Mouse (Mus musculus) heart, postnatal 36 days (tissue): Measurements from ENCODE around the gene Samd4b. TPM values are rescaled to one million over a fixed set of nuclear protein-coding genes. Genes with fewer than 3 reads are reported as not detected.
"Not testable (repeated sequence)": the region's sequence is repeated elsewhere in the genome, so short reads cannot be mapped to it uniquely, and the experiment has no call there.

Experiments used
- DNase-seq, 2 experiments: peaks; one replicate each; pipeline ENCODE4 v3.0.0; 2021 to 2022
- intact Hi-C: fragments of 180-260 bp; cut with DNase I; formaldehyde crosslinking; loops from one replicate; pipeline ENCODE4 v1.15.1; 2025
- total RNA-seq, 2 experiments: library from RNA; stranded (reverse); gene quantifications; 2 replicates each; pipeline ENCODE4 v1.2.3; 2021

Gene Samd4b
- total RNA-seq = 10 to 100 TPM; 20.5 to 24.5 TPM

- intact Hi-C loops = no loop called here
- peak; percentile 99 for DNase-seq
Measured at GRCm38 (mm10) chr7:28597642-28598446, at the start of gene Samd4b, which contains the start of gene Pak4. Gene Samd4b (minus strand): TSS chr7:28598144. Gene Pak4 (minus strand): TSS chr7:28598185.

- DNase-seq = no peak
- intact Hi-C loops = no loop called here
Measured at GRCm38 (mm10) chr7:28647016-28647415, 49.1 kb upstream of the Samd4b start.

- DNase-seq = no peak
- intact Hi-C loops = no loop called here
Measured at GRCm38 (mm10) chr7:28645947-28646475, 48.1 kb upstream of the Samd4b start.

- DNase-seq = no peak
- intact Hi-C loops = no loop called here
Measured at GRCm38 (mm10) chr7:28645366-28645765, 47.4 kb upstream of the Samd4b start.

- DNase-seq = no peak
- intact Hi-C loops = no loop called here
Measured at GRCm38 (mm10) chr7:28641546-28641945, 43.6 kb upstream of the Samd4b start.

- no peak for DNase-seq
- intact Hi-C loops = no loop called here
Measured at GRCm38 (mm10) chr7:28637511-28637910, 39.6 kb upstream of the Samd4b start.

GRCm38 (mm10) chr7:28634128-28634527, 36.2 kb upstream of the Samd4b start:
- no peak for DNase-seq
- intact Hi-C loops = no loop called here

GRCm38 (mm10) chr7:28631073-28631472, 33.1 kb upstream of the Samd4b start, which contains the start of gene Acp7:
Gene Acp7 (minus strand): TSS chr7:28631332.
- intact Hi-C loops = no loop called here
- no peak for DNase-seq

GRCm38 (mm10) chr7:28624791-28625190, 26.8 kb upstream of the Samd4b start:
- no peak for DNase-seq
- intact Hi-C loops = no loop called here

GRCm38 (mm10) chr7:28619098-28619715, 21.3 kb upstream of the Samd4b start:
- no peak for DNase-seq
- intact Hi-C loops = no loop called here

GRCm38 (mm10) chr7:28605951-28606350, 8.0 kb upstream of the Samd4b start:
- intact Hi-C loops = loop anchor here (10.0 kb wide), 1 partner anchor 119 kb away; no protein-coding TSS in a partner anchor

GRCm38 (mm10) chr7:28603788-28604187, 5.8 kb upstream of the Samd4b start:
- intact Hi-C loops = loop anchor here (10.0 kb wide), 1 partner anchor 121 kb away; no protein-coding TSS in a partner anchor
- not testable (repeated sequence) for DNase-seq

More at GRCm38 (mm10) chr7:28605951-28606350, 8.0 kb upstream of the Samd4b start:
- no peak for DNase-seq

GRCm38 (mm10) chr7:28603136-28603535, 5.2 kb upstream of the Samd4b start:
- intact Hi-C loops = loop anchor here (10.0 kb wide), 1 partner anchor 122 kb away; no protein-coding TSS in a partner anchor
- no peak for DNase-seq

- intact Hi-C loops = loop anchor here (1.0 to 10.0 kb wide), 6 partner anchors 33 to 165 kb away; partner anchors contain the start of gene Gmfg
- DNase-seq = peak in 1 of 2 experiments; percentile 60
Measured at GRCm38 (mm10) chr7:28601668-28602067, 3.7 kb upstream of the Samd4b start.

- peak; percentile 66 to 72 for DNase-seq
- intact Hi-C loops = loop anchor here (1.0 to 10.0 kb wide), 6 partner anchors 33 to 164 kb away; partner anchors contain the start of gene Gmfg
Measured at GRCm38 (mm10) chr7:28601029-28601428, 3.1 kb upstream of the Samd4b start.

GRCm38 (mm10) chr7:28598951-28599350, 1.0 kb upstream of the Samd4b start:
- no peak for DNase-seq
- intact Hi-C loops = no loop called here

- intact Hi-C loops = no loop called here
- no peak for DNase-seq
Measured at GRCm38 (mm10) chr7:28597277-28597570, 720 bp downstream of the Samd4b start.

GRCm38 (mm10) chr7:28596436-28597276, 1.3 kb downstream of the Samd4b start:
- DNase-seq = no peak
- intact Hi-C loops = no loop called here

- DNase-seq = no peak
- intact Hi-C loops = no loop called here
Measured at GRCm38 (mm10) chr7:28595751-28596435, 2.1 kb downstream of the Samd4b start.
